Mouse (Mus musculus) heart, postnatal 0 days (tissue): ENCODE data around the gene Bbx. TPM values are rescaled to one million over a fixed set of nuclear protein-coding genes. Genes with fewer than 3 reads are reported as not detected.
A peak's percentile ranks its signal among the peaks of the same experiment; 100 is the strongest.

Source experiments
- ATAC-seq: fragments of 200-750 bp; cut with Nextera tagmentation; 2 replicates; pipeline ENCODE4 v1.8.0; 2017; ENCODE audit warnings: low read depth, moderate number of reproducible peaks, moderate library complexity; ENCODE audit not compliant: insufficient read depth
- DNase-seq: peaks from one replicate; pipeline ENCODE4 v3.0.0-alpha.2; 2016; ENCODE audit warnings: low spot score
- H3K27ac ChIP-seq: fragments of 300-500 bp; sonication (generic); 2 replicates; pipeline ENCODE4 v1.5.1; 2014; ENCODE audit warnings: low read depth, mild to moderate bottlenecking
- H3K27me3 ChIP-seq: fragments of 300-500 bp; sonication (generic); 2 replicates; pipeline ENCODE4 v1.6.1; 2014; ENCODE audit warnings: low read length, mixed read lengths; ENCODE audit not compliant: control insufficient read depth, insufficient read depth
- H3K36me3 ChIP-seq: fragments of 300-500 bp; sonication (generic); replicated peaks from 2 replicates; pipeline ENCODE4 v1.6.1; 2014; ENCODE audit warnings: low read length, mixed read lengths; ENCODE audit not compliant: control insufficient read depth, insufficient read depth
- H3K4me1 ChIP-seq: fragments of 300-500 bp; sonication (generic); 2 replicates; pipeline ENCODE4 v1.6.1; 2014; ENCODE audit warnings: antibody characterized with exemption; ENCODE audit not compliant: control insufficient read depth, insufficient read depth
- H3K4me2 ChIP-seq: fragments of 300-500 bp; sonication (generic); 2 replicates; pipeline ENCODE4 v1.6.1; 2014; ENCODE audit warnings: low read depth, mild to moderate bottlenecking, low read length, moderate library complexity
- H3K4me3 ChIP-seq: fragments of 300-500 bp; sonication (generic); 2 replicates; pipeline ENCODE4 v1.5.1; 2014; ENCODE audit warnings: low read depth, low read length
- H3K9ac ChIP-seq: fragments of 300-500 bp; sonication (generic); replicated peaks from 2 replicates; pipeline ENCODE4 v1.6.1; 2014; ENCODE audit warnings: low read depth, low read length, mixed read lengths
- H3K9me3 ChIP-seq: fragments of 300-500 bp; sonication (generic); replicated peaks from 2 replicates; pipeline ENCODE4 v1.6.1; 2016; ENCODE audit warnings: low read length; ENCODE audit not compliant: control insufficient read depth
- CTCF ChIP-seq: IDR thresholded peaks from 2 replicates; pipeline ENCODE4 v1.5.1; 2016; ENCODE audit warnings: antibody characterized with exemption, control low read depth, low read depth
- EP300 ChIP-seq: IDR thresholded peaks from 2 replicates; pipeline ENCODE4 v1.6.1; 2016; ENCODE audit warnings: antibody characterized with exemption, low read depth
- WGBS: fragments of 180-500 bp; shearing (Covaris S2); extraction: QIAGEN DNeasy Blood & Tissue Kit; methylation state at CpG from one replicate; pipeline ENCODE4 v1.1.7; 2014; 5-methylcytosine and 5-hydroxymethylcytosine counted together
- polyA plus RNA-seq: library from polyadenylated mRNA; unstranded; fragments of >200 nt; fragmentation: Nextera tagmentation; extraction: Ambion mirVana; gene quantifications from 2 replicates; pipeline ENCODE4 v1.2.1, GENCODE M21; 2015
- total RNA-seq: library from RNA; depleted of rRNA; stranded (reverse); fragments of >200 nt; gene quantifications from 2 replicates; pipeline ENCODE4 v1.2.3, GENCODE M21; 2014; ENCODE audit warnings: low replicate concordance

Gene Bbx
- total and polyA plus RNA-seq, 2 experiments from 2014 or later, result 17.4 to 20.3 TPM

- Histone ChIP-seq H3K27me3 (no peaks in the 10 kb centered on the region), H3K9me3 (no peaks in the 10 kb centered on the region), H3K4me1 (peaks cover 3% of the 10 kb centered on the region; the same call in 1 of the 2 replicates), H3K9ac (no peak overlapping the region), H3K4me3 (no peak overlapping the region), H3K27ac (no peak overlapping the region), H3K4me2 (no peak overlapping the region), H3K36me3 (0 out of 2 replicates have a peak, but pooled peaks cover 4% of the 10 kb centered on the region)
- DNase-seq (no peak), ATAC-seq (no peak)
- WGBS, result 89% methylated on average over 2 of the region's 2 CpGs
- no peak for TF ChIP-seq EP300
- no peak for TF ChIP-seq CTCF
Observed at GRCm38 (mm10) chr16:50230624-50231023, 201.6 kb downstream of the Bbx start.

DNA sequence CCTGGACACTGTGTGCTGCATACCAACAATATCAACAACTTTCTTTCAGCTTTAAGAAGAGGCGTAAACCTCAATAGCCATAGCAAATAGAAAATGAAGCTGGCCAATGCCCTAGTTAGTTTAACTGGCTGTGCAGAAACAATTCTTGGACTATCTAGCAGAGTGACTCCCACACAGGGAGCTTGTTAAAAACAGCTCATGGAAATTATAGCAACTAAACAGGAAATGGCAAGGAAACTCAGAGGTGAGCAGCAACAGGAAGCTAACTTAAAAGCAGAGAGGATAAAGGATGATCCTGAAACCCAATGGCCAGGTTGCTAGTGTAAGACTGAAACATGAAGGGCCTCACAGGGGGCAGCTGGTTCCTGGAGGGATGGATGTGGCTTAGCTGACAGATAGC is 203.4 kb downstream of the Bbx start:
- H3K27me3 ChIP-seq, result no peaks in the 10 kb centered on the region
- no peak overlapping the region for H3K27ac ChIP-seq
- H3K4me3 ChIP-seq, result no peak overlapping the region
- no peak for DNase-seq
- no peak for ATAC-seq
- TF ChIP-seq EP300 (no peak), CTCF (no peak)
- H3K9me3 ChIP-seq, result no peaks in the 10 kb centered on the region
- peaks cover 15% of the 10 kb centered on the region; the same call in 1 of the 2 replicates for H3K36me3 ChIP-seq
- H3K4me2 ChIP-seq, result no peak overlapping the region
- H3K9ac ChIP-seq, result no peak overlapping the region
- H3K4me1 ChIP-seq, result peaks cover 3% of the 10 kb centered on the region; the same call in 1 of the 2 replicates
- 88% methylated on average over 1 of the region's 1 CpGs for WGBS

- no peak overlapping the region for H3K4me2 ChIP-seq
- peaks cover 19% of the 10 kb centered on the region for H3K36me3 ChIP-seq
- H3K9ac ChIP-seq, result no peak overlapping the region
- H3K4me1 ChIP-seq, result peaks cover 3% of the 10 kb centered on the region; the same call in 1 of the 2 replicates
- DNase-seq (no peak), ATAC-seq (no peak)
- TF ChIP-seq EP300 (no peak), CTCF (no peak)
- WGBS, result 34% methylated on average over 1 of the region's 1 CpGs
- no peaks in the 10 kb centered on the region for H3K27me3 ChIP-seq
- no peak overlapping the region for H3K4me3 ChIP-seq
- H3K9me3 ChIP-seq, result no peaks in the 10 kb centered on the region
- no peak overlapping the region for H3K27ac ChIP-seq
Observed at GRCm38 (mm10) chr16:50226274-50226673, 205.9 kb downstream of the Bbx start.

DNA sequence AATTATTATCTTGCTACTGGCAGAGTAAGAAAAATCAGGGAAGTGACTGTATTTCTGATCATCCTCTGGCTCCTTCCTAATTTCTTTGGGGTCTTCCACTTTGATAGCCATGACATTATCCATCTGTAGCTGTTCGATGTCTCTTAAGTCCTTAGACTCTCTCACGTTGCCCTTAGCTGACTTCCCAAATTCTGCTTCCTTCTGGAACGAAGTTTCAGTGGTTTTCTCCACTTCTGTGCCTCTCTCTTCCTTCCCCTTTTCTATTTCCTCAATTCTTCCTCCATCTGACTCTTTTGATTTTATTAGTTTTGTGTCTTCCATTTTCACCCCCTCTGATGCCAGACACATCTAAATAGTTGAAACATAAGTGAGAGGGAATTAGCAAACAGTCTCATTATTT is 207.2 kb downstream of the Bbx start:
- Histone ChIP-seq H3K36me3 (peaks cover 21% of the 10 kb centered on the region), H3K9ac (no peak overlapping the region), H3K4me2 (no peak overlapping the region), H3K4me3 (no peak overlapping the region), H3K27me3 (no peaks in the 10 kb centered on the region), H3K9me3 (no peaks in the 10 kb centered on the region), H3K4me1 (peaks cover 3% of the 10 kb centered on the region; the same call in 1 of the 2 replicates), H3K27ac (no peak overlapping the region)
- WGBS, result 88% methylated on average over 3 of the region's 3 CpGs
- no peak for DNase-seq
- ATAC-seq, result no peak
- TF ChIP-seq EP300, result no peak
- no peak for TF ChIP-seq CTCF

- H3K27ac ChIP-seq, result no peak overlapping the region
- peak; percentile 17 for DNase-seq
- no peaks in the 10 kb centered on the region for H3K9me3 ChIP-seq
- H3K27me3 ChIP-seq, result no peaks in the 10 kb centered on the region
- no peak overlapping the region for H3K9ac ChIP-seq
- 59% methylated on average over 8 of the region's 8 CpGs for WGBS
- no peak overlapping the region for H3K4me3 ChIP-seq
- H3K36me3 ChIP-seq, result peaks cover 30% of the 10 kb centered on the region
- no peak for TF ChIP-seq EP300
- no peak for TF ChIP-seq CTCF
- no peak for ATAC-seq
- H3K4me1 ChIP-seq, result no peaks in the 10 kb centered on the region
- H3K4me2 ChIP-seq, result no peak overlapping the region
Observed at GRCm38 (mm10) chr16:50220734-50221501, 211.3 kb downstream of the Bbx start.
